Mouse (Mus musculus): ENCODE results near the gene Abcb5. TPM values are rescaled to one million over a fixed set of nuclear protein-coding genes. Genes with fewer than 3 reads are reported as not detected.

The Abcb5 gene
- total and polyA plus RNA-seq, 2 experiments from 2014 or later = 0.04 TPM; not detected in 1

DNA sequence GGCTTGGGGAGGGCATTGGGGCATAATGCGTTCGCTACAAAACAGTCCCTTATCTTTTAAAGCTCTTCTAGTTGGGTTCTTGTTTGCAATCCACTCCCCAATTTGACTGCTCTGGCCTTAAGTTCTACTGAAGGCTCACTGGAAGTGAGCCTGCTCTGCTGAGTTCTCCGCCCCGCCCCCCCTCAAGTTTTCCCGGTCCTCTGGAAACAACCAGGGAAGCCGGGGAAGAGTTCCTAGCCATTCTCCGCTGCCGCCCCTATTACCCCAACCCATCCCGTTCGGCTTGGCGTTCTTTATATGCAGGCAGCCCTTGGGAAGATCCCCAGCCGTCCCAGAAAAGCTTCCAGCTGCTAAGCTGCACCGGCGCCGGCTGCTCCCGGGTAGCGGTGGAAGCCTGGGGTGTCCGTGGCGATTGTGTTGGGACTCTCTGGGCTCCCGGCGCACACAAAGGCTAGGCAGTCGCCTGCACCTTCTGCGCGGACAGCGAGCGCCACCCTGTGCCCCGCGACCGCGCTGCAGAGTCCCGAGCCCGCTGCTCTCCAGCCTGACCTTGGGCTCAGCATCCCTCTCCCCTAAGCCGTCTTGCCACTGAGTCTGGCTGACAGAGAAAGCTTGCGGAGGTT, 111.3 kb downstream of the Abcb5 start:
- Histone ChIP-seq H3K36me3 (ENCODE audit: insufficient read depth) (no peaks in the 10 kb centered on the region), H3K27ac (ENCODE audit: low read depth, low read length) (peak overlapping the region; percentile 42; the same call in 1 of the 2 replicates), H3K4me3 (ENCODE audit: low read depth, low read length) (peak overlapping the region; percentile 42), H3K4me2 (ENCODE audit: low read depth) (peak overlapping the region; percentile 68), H3K27me3 (ENCODE audit: insufficient read depth, low read length) (peaks cover 34% of the 10 kb centered on the region), H3K9me3 (ENCODE audit: low read length) (no peaks in the 10 kb centered on the region), H3K9ac (peak overlapping the region; percentile 45), H3K4me1 (ENCODE audit: insufficient read depth) (peaks cover 5% of the 10 kb centered on the region; the same call in 1 of the 2 replicates)
- under 1% methylated on average over 34 of the region's 34 CpGs for WGBS
- DNase-seq (peak; percentile 84), ATAC-seq (peak; percentile 98)
- peak; percentile 91 for TF ChIP-seq CTCF (IDR thresholded peaks at IDR 0.05; ENCODE audit: low read depth)

DNA sequence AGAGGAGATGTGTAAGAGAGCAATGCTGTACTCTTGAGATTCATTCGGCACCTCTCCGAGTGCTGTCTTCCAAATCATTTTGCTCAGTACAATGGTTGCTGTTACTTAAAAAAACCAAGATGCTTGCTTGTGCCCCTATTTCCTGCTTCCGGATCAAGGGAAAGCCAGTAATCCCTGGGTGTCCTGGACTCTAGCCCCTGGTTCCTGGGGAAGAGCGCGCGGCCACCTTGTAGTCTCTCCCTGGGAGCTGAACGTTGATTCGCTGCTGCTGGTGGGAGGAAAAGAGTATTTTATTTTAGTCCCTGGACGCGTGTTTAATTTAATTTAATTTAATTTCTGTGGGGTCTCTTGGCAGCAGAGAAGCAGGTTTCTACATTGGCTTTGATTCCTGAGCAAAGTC, 111.8 kb downstream of the Abcb5 start:
- peaks cover 5% of the 10 kb centered on the region; the same call in 1 of the 2 replicates for H3K4me1 ChIP-seq (ENCODE audit: insufficient read depth)
- no peak for ATAC-seq
- peak overlapping the region; percentile 42; the same call in 1 of the 2 replicates for H3K27ac ChIP-seq (ENCODE audit: low read depth, low read length)
- H3K27me3 ChIP-seq (ENCODE audit: insufficient read depth, low read length) = peaks cover 35% of the 10 kb centered on the region
- peak overlapping the region; percentile 42 for H3K4me3 ChIP-seq (ENCODE audit: low read depth, low read length)
- peak overlapping the region; percentile 45 for H3K9ac ChIP-seq
- no peaks in the 10 kb centered on the region for H3K36me3 ChIP-seq (ENCODE audit: insufficient read depth)
- no peaks in the 10 kb centered on the region for H3K9me3 ChIP-seq (ENCODE audit: low read length)
- peak overlapping the region; percentile 68 for H3K4me2 ChIP-seq (ENCODE audit: low read depth)
- no peak for TF ChIP-seq CTCF (IDR thresholded peaks at IDR 0.05; ENCODE audit: low read depth)
- DNase-seq = peak; percentile 44
- WGBS = 4% methylated on average over 10 of the region's 10 CpGs

DNA sequence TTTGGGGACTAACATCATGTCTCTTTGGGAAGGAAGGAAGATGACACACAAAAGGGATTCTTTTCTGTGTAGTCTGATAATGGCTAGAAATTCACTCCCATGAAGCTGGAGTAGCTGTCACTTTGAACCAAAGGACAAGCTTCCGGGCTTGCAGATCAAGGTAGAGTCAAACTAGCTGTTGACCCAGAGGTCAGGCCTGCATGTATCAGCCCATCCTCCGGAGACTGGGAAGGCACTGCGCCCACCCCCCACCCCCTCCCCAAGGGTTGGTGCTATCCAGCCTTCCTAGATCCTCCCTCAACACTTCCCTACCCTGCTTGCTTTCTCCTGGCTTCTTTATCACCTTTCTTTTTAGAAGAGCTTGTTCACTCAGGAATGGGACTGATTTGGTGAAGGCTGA, 112.9 kb downstream of the Abcb5 start:
- WGBS = 21% methylated on average over 3 of the region's 3 CpGs
- H3K9me3 ChIP-seq (ENCODE audit: low read length) = no peaks in the 10 kb centered on the region
- no peak overlapping the region for H3K27ac ChIP-seq (ENCODE audit: low read depth, low read length)
- H3K9ac ChIP-seq = no peak overlapping the region
- H3K4me2 ChIP-seq (ENCODE audit: low read depth) = peak overlapping the region; percentile 28
- ATAC-seq (no peak), DNase-seq (no peak)
- H3K27me3 ChIP-seq (ENCODE audit: insufficient read depth, low read length) = peaks cover 35% of the 10 kb centered on the region
- H3K36me3 ChIP-seq (ENCODE audit: insufficient read depth) = no peaks in the 10 kb centered on the region
- no peak for TF ChIP-seq CTCF (IDR thresholded peaks at IDR 0.05; ENCODE audit: low read depth)
- peak overlapping the region; percentile 42; the same call in 1 of the 2 replicates for H3K4me3 ChIP-seq (ENCODE audit: low read depth, low read length)
- H3K4me1 ChIP-seq (ENCODE audit: insufficient read depth) = peaks cover 5% of the 10 kb centered on the region; the same call in 1 of the 2 replicates

- 26% methylated on average over 12 of the region's 12 CpGs for WGBS
- H3K36me3 ChIP-seq (ENCODE audit: insufficient read depth) = no peaks in the 10 kb centered on the region
- H3K4me3 ChIP-seq (ENCODE audit: low read depth, low read length) = peak overlapping the region; percentile 46
- TF ChIP-seq CTCF (IDR thresholded peaks at IDR 0.05; ENCODE audit: low read depth) = no peak
- peaks cover 5% of the 10 kb centered on the region; the same call in 1 of the 2 replicates for H3K4me1 ChIP-seq (ENCODE audit: insufficient read depth)
- ATAC-seq (no peak), DNase-seq (peak; percentile 31)
- no peak overlapping the region for H3K4me2 ChIP-seq (ENCODE audit: low read depth)
- H3K9me3 ChIP-seq (ENCODE audit: low read length) = no peaks in the 10 kb centered on the region
- peaks cover 46% of the 10 kb centered on the region for H3K27me3 ChIP-seq (ENCODE audit: insufficient read depth, low read length)
- H3K9ac ChIP-seq = no peak overlapping the region
- no peak overlapping the region for H3K27ac ChIP-seq (ENCODE audit: low read depth, low read length)
Measured at GRCm38 (mm10) chr12:118850851-118851410, 115.3 kb downstream of the Abcb5 start.

GRCm38 (mm10) chr12:118849996-118850395, 116.2 kb downstream of the Abcb5 start:
- Histone ChIP-seq H3K4me3 (ENCODE audit: low read depth, low read length) (peak overlapping the region; percentile 46), H3K27ac (ENCODE audit: low read depth, low read length) (peak overlapping the region; percentile 69), H3K4me2 (ENCODE audit: low read depth) (peak overlapping the region; percentile 60), H3K9ac (peak overlapping the region; percentile 41), H3K9me3 (ENCODE audit: low read length) (no peaks in the 10 kb centered on the region), H3K36me3 (ENCODE audit: insufficient read depth) (no peaks in the 10 kb centered on the region), H3K4me1 (ENCODE audit: insufficient read depth) (peaks cover 5% of the 10 kb centered on the region; the same call in 1 of the 2 replicates), H3K27me3 (ENCODE audit: insufficient read depth, low read length) (peaks cover 50% of the 10 kb centered on the region)
- ATAC-seq (no peak), DNase-seq (peak; percentile 45)
- WGBS = 1% methylated on average over 11 of the region's 11 CpGs
- TF ChIP-seq CTCF (IDR thresholded peaks at IDR 0.05; ENCODE audit: low read depth) = no peak

GRCm38 (mm10) chr12:118849203-118849861, 116.9 kb downstream of the Abcb5 start:
- peaks cover 55% of the 10 kb centered on the region for H3K27me3 ChIP-seq (ENCODE audit: insufficient read depth, low read length)
- no peaks in the 10 kb centered on the region for H3K36me3 ChIP-seq (ENCODE audit: insufficient read depth)
- no peak for TF ChIP-seq CTCF (IDR thresholded peaks at IDR 0.05; ENCODE audit: low read depth)
- peak overlapping the region; percentile 54 for H3K27ac ChIP-seq (ENCODE audit: low read depth, low read length)
- H3K4me1 ChIP-seq (ENCODE audit: insufficient read depth) = peaks cover 5% of the 10 kb centered on the region; the same call in 1 of the 2 replicates
- no peaks in the 10 kb centered on the region for H3K9me3 ChIP-seq (ENCODE audit: low read length)
- H3K4me3 ChIP-seq (ENCODE audit: low read depth, low read length) = peak overlapping the region; percentile 46
- 1% methylated on average over 77 of the region's 78 CpGs for WGBS
- peak; percentile 47 for DNase-seq
- peak overlapping the region; percentile 60 for H3K4me2 ChIP-seq (ENCODE audit: low read depth)
- ATAC-seq = peak; percentile 21; the same call in 1 of the 2 replicates
- peak overlapping the region; percentile 41 for H3K9ac ChIP-seq

All from forebrain, postnatal 0 days (tissue).